Mouse (Mus musculus): ENCODE measurements at regions not wholly inside any gene's neighbourhood (a gene's known extent, or its start where the extent isn't known, plus 50 kb on each side); places are given as distances from the start of the nearest gene placed in this dataset.

DNA sequence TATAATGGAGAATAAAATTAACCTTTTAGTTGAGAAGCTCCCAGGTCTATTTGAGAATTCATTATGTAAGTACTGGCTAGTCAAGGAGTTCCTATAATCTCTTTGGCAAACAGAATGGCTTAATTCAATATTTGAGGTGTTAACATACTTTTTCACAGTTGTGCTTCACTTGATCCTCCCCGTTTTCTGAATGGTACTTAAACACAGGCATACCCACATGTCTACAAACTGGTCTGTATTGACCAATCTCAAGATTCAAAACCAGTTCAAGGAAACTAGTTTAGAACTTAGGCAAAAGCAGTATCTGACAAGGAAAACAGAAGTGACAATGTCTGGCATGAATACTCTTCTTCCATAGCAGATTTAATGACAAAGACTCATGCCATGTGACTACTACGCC is 583.0 kb upstream of the Dmac1 start:
- TF ChIP-seq CTCF (IDR thresholded peaks at IDR 0.05; ENCODE audit: low read depth, low read length) (no peak), POLR2A (IDR thresholded peaks at IDR 0.05; ENCODE audit: extremely low read depth, insufficient read depth, low read length) (no peak)

All from liver, adult 2 months (tissue).